Mouse (Mus musculus) CH12.LX (cell line): ENCODE results near the gene Cd300ld3. TPM values are rescaled to one million over a fixed set of nuclear protein-coding genes. Genes with fewer than 3 reads are reported as not detected.
A peak's percentile ranks its signal among the peaks of the same experiment; 100 is the strongest.
"Not testable (repeated sequence)": the region's sequence is repeated elsewhere in the genome, so short reads cannot be mapped to it uniquely, and the experiment has no call there.

Experiments used
- DNase-seq: peaks from one replicate; pipeline ENCODE4 v3.0.0-alpha.2; 2013; ENCODE audit errors: extremely low read depth
- H3K27ac ChIP-seq: 2 replicates; pipeline ENCODE4 v1.5.1; 2012; ENCODE audit warnings: low read depth, mild to moderate bottlenecking, control low read depth, moderate library complexity; ENCODE audit not compliant: insufficient read depth
- H3K27me3 ChIP-seq: replicated peaks from 2 replicates; pipeline ENCODE3; 2012; ENCODE audit warnings: inconsistent platforms
- H3K36me3 ChIP-seq, 2 experiments: replicated peaks in 1 of 2; 2 replicates each; pipeline versions ENCODE3 to v1.6.1; 2012; ENCODE audit warnings: inconsistent platforms in 1 of 2, low read length in 1 of 2, mild to moderate bottlenecking in 1 of 2, mixed read lengths in 1 of 2, moderate library complexity in 1 of 2; ENCODE audit not compliant: control insufficient read depth in 1 of 2, insufficient read depth in 1 of 2
- H3K4me1 ChIP-seq, 2 experiments: 2 replicates each; pipeline ENCODE4 v1.6.1; 2012; ENCODE audit warnings: inconsistent platforms in 1 of 2, moderate library complexity in 1 of 2; ENCODE audit not compliant: insufficient read depth in 2 of 2, control insufficient read depth in 1 of 2
- H3K4me2 ChIP-seq: 2 replicates; pipeline ENCODE4 v1.6.1; 2012; ENCODE audit warnings: low read depth, mild to moderate bottlenecking, control low read depth; ENCODE audit not compliant: poor library complexity, insufficient read depth, severe bottlenecking
- H3K4me3 ChIP-seq, 3 experiments: fragments of 150-350 bp in 1 of 3; sonication (generic) in 1 of 3; replicated peaks in 1 of 3; 2 replicates each; pipeline versions ENCODE3 to v1.5.1; 2011 to 2012; ENCODE audit warnings: low read depth in 2 of 3, low read length in 2 of 3, mild to moderate bottlenecking in 2 of 3, moderate library complexity in 2 of 3, control low read depth in 1 of 3, improper control_type of control experiment in 1 of 3, inconsistent platforms in 1 of 3, mixed read lengths in 1 of 3; ENCODE audit not compliant: poor library complexity in 1 of 3
- H3K79me2 ChIP-seq: replicated peaks from 2 replicates; pipeline ENCODE4 v1.6.1; 2012; ENCODE audit warnings: mild to moderate bottlenecking, moderate library complexity; ENCODE audit not compliant: control insufficient read depth, poor library complexity, insufficient read depth, severe bottlenecking; ENCODE audit errors: extremely low read depth
- H3K9ac ChIP-seq: 2 replicates; pipeline ENCODE4 v1.6.1; 2012; ENCODE audit warnings: low read depth, mild to moderate bottlenecking, control low read depth, moderate library complexity; ENCODE audit not compliant: insufficient read depth
- H3K9me3 ChIP-seq: replicated peaks from 2 replicates; pipeline ENCODE3; 2012; ENCODE audit warnings: low read length, inconsistent platforms, mixed read lengths
- CHD1 ChIP-seq: IDR thresholded peaks from 2 replicates; pipeline ENCODE4 v1.6.1; 2012; ENCODE audit warnings: low read depth, low read length, improper control_type of control experiment, inconsistent platforms
- CTCF ChIP-seq, 2 experiments: IDR thresholded peaks in 1 of 2; conservative IDR thresholded peaks in 1 of 2; 2 replicates each; pipeline ENCODE4 v1.5.1; 2011 to 2012; ENCODE audit warnings: low read depth in 2 of 2, low read length in 2 of 2, improper control_type of control experiment in 1 of 2, inconsistent platforms in 1 of 2, mild to moderate bottlenecking in 1 of 2, moderate library complexity in 1 of 2
- E2F4 ChIP-seq: IDR thresholded peaks from 2 replicates; pipeline ENCODE4 v1.6.1; 2011; ENCODE audit warnings: low read depth, low read length, improper control_type of control experiment; ENCODE audit not compliant: insufficient replicate concordance
- EP300 ChIP-seq: IDR thresholded peaks from 2 replicates; pipeline ENCODE4 v1.6.1; 2011; ENCODE audit warnings: low read length, improper control_type of control experiment
- ETS1 ChIP-seq: conservative IDR thresholded peaks from 2 replicates; pipeline ENCODE4 v1.6.1; 2012; ENCODE audit warnings: low read depth, mild to moderate bottlenecking, inconsistent platforms, low read length, improper control_type of control experiment, moderate library complexity
- GABPA ChIP-seq: IDR thresholded peaks from 2 replicates; pipeline ENCODE4 v1.6.1; 2012; ENCODE audit warnings: low read depth, low read length, improper control_type of control experiment, inconsistent platforms; ENCODE audit not compliant: insufficient replicate concordance
- IRF4 ChIP-seq: IDR thresholded peaks from 2 replicates; pipeline ENCODE4 v1.6.1; 2014; ENCODE audit warnings: low read depth, mild to moderate bottlenecking, inconsistent platforms, low read length, improper control_type of control experiment
- JUND ChIP-seq: conservative IDR thresholded peaks from 2 replicates; pipeline ENCODE4 v1.6.1; 2011; ENCODE audit warnings: low read depth, low read length, improper control_type of control experiment
- MAFK ChIP-seq: IDR thresholded peaks from 2 replicates; pipeline ENCODE4 v1.6.1; 2011; ENCODE audit warnings: low read length, improper control_type of control experiment; ENCODE audit not compliant: insufficient replicate concordance
- MAX ChIP-seq: IDR thresholded peaks from 2 replicates; pipeline ENCODE4 v1.6.1; 2011; ENCODE audit warnings: low read length, improper control_type of control experiment
- MAZ ChIP-seq: IDR thresholded peaks from 2 replicates; pipeline ENCODE4 v1.6.1; 2012; ENCODE audit warnings: low read depth, mild to moderate bottlenecking, inconsistent platforms, low read length, improper control_type of control experiment, moderate library complexity
- MXI1 ChIP-seq: IDR thresholded peaks from 2 replicates; pipeline ENCODE4 v1.6.1; 2011; ENCODE audit warnings: mild to moderate bottlenecking, low read depth, low read length, improper control_type of control experiment
- POLR2A ChIP-seq: IDR thresholded peaks from 2 replicates; pipeline ENCODE4 v1.6.1; 2011; ENCODE audit warnings: low read depth, mild to moderate bottlenecking, improper control_type of control experiment, low read length
- POLR2AphosphoS2 ChIP-seq: IDR thresholded peaks from 2 replicates; pipeline ENCODE4 v1.6.1; 2011; ENCODE audit warnings: low read depth, low read length, improper control_type of control experiment
- RAD21 ChIP-seq: IDR thresholded peaks from 2 replicates; pipeline ENCODE4 v1.6.1; 2011; ENCODE audit warnings: low read depth, mild to moderate bottlenecking, low read length, improper control_type of control experiment, moderate library complexity
- SIN3A ChIP-seq: IDR thresholded peaks from 2 replicates; pipeline ENCODE4 v1.6.1; 2012; ENCODE audit warnings: low read length, improper control_type of control experiment, inconsistent platforms
- SMC3 ChIP-seq: IDR thresholded peaks from 2 replicates; pipeline ENCODE4 v1.6.1; 2011; ENCODE audit warnings: low read depth, low read length, improper control_type of control experiment
- USF1 ChIP-seq: IDR thresholded peaks from 2 replicates; pipeline ENCODE4 v1.6.1; 2014; ENCODE audit warnings: low read depth, mild to moderate bottlenecking, inconsistent platforms, low read length, improper control_type of control experiment
- ZNF384 ChIP-seq: IDR thresholded peaks from 2 replicates; pipeline ENCODE4 v1.6.1; 2012; ENCODE audit warnings: low read depth, low read length, improper control_type of control experiment, inconsistent platforms
- dilution Hi-C: fragments of 300-500 bp; cut with MboI; formaldehyde crosslinking; loops from 2 replicates; pipeline ENCODE4 v1.14.3; 2020; ENCODE audit warnings: low sequenced_read_pairs; ENCODE audit not compliant: extremely low pct_unique_long_range_greater_than_20kb, extremely low pct_ligation_motif_present
- in situ Hi-C: fragments of 300-500 bp; cut with MboI; formaldehyde crosslinking; loops from 3 replicates; pipeline ENCODE4 v1.14.3; 2019; ENCODE audit warnings: low sequenced_read_pairs, low pct_ligation_motif_present, low pct_unique_long_range_greater_than_20kb, mixed read lengths
- polyA plus RNA-seq: library from polyadenylated mRNA; unstranded; fragments of >175 nt; gene quantifications from 2 replicates; pipeline ENCODE4 v1.2.1, GENCODE M21; 2012; ENCODE audit warnings: low read depth; ENCODE audit not compliant: insufficient read length
- total RNA-seq, 2 experiments: library from RNA; depleted of rRNA; stranded (reverse); fragments of 300-350 nt in 1 of 2; fragments of >200 nt in 1 of 2; gene quantifications; 2 replicates each; pipeline ENCODE4 v1.2.3; 2012 to 2014

The Cd300ld3 gene
- total and polyA plus RNA-seq, 3 experiments: 0.37 to 0.42 TPM; not detected in 1

DNA sequence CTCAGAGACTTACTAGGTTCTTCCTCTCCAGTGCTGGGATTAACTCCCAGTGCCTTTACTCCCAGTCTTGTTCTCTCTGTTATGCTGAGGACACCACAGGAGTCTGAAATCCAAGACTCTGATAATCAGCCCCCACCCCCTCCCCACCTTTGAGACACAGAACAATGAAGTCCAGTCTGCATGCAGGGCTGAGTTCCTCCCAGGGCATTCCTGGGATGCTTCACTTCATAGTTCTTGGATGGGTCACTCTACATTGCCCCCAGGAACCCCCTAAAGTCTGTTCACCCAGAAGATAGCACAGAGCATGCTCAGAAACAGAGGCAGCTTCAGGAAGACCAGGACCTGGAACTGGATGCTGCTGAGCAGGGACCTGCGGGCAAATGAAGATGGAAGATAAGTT, 4.8 kb upstream of the Cd300ld3 start:
- dilution Hi-C loops (no loop called here), in situ Hi-C loops (loop anchor here (10.0 kb wide), 1 partner anchor 48 kb away; the partner anchor contains the start of gene Cd300c2)
- Histone ChIP-seq H3K9ac (no peak overlapping the region), H3K9me3 (no peaks in the 10 kb centered on the region), H3K4me2 (no peak overlapping the region), H3K4me3 (no peak overlapping the region), H3K79me2 (no peaks in the 10 kb centered on the region), H3K4me1 (peaks cover 5 to 6% of the 10 kb centered on the region in 2 experiments), H3K36me3 (no peaks in the 10 kb centered on the region), H3K27me3 (peaks cover 78% of the 10 kb centered on the region), H3K27ac (no peak overlapping the region)
- DNase-seq: no peak
- TF ChIP-seq E2F4 (no peak), ETS1 (no peak), POLR2A (no peak), GABPA (no peak), USF1 (no peak), MAFK (no peak), MAZ (no peak), IRF4 (no peak)

DNA sequence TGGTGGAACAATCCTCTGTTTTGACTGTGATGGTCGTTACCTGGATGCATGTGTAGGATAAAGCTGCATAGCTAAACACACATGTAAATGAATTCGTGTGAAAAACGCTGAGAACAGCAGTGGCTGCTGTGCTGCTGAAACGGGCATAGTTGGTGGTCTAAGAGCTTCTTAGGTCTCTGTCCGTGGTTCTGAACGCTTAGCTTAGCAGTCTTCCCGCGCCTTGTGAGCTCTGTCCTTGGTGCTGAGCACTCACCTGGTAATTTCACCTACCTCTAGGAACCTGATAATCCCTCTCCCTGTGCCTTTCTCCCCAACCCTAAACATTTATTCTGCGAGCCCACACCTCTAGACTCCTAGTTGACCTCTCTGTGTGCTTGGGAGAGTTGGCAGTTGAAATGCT, 4.0 kb upstream of the Cd300ld3 start:
- dilution Hi-C loops (no loop called here), in situ Hi-C loops (loop anchor here (10.0 kb wide), 1 partner anchor 47 kb away; the partner anchor contains the start of gene Cd300c2)
- DNase-seq: peak; percentile 75

DNA sequence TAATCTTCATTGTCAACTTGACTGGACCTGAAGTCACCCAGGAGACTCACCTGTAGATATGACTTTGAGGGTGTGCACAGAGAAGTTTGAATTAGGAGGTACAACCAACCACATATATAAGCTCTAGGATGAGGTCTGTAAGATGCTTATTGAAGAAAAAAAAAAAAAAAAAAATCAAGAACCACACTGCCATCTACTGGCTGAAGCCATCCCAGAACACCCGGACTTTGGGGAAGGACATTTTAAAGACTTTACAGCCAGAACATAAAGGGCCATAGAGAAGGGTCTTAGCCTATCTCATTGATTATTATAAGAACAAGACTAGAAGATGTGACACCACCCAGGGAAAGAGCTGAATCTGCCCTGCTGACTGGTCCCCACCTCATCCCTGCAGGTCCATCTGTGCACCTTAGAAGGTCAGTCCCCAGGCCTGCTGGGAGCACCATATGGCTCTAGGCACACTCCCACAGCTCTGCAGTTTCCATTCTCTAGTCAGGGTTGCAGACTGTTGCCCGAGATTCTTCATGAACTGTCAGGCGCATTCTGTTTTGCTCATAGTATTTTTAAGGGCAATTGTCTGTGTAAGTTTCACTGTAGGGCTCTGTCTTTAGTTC, 1.2 kb upstream of the Cd300ld3 start:
- Histone ChIP-seq H3K4me2 (no peak overlapping the region), H3K4me3 (no peak overlapping the region), H3K36me3 (no peaks in the 10 kb centered on the region), H3K9ac (no peak overlapping the region), H3K27me3 (peaks cover 50% of the 10 kb centered on the region), H3K79me2 (no peaks in the 10 kb centered on the region), H3K27ac (no peak overlapping the region), H3K4me1 (peaks cover 5 to 6% of the 10 kb centered on the region in 2 experiments), H3K9me3 (no peaks in the 10 kb centered on the region)
- peak; percentile 100 for TF ChIP-seq ZNF384
- TF ChIP-seq CHD1: no peak
- TF ChIP-seq MAFK: 0 out of 2 replicates have a peak, but pooled peaks have one; percentile 15
- peak; percentile 65 for TF ChIP-seq RAD21
- no peak for TF ChIP-seq POLR2AphosphoS2
- peak; percentile 64 for TF ChIP-seq SMC3
- no peak for TF ChIP-seq MAX
- 0 out of 2 replicates have a peak, but pooled peaks have one; percentile 14 for TF ChIP-seq JUND
- TF ChIP-seq CTCF (conservative IDR thresholded peaks at IDR 0.05 in 1 of 2, IDR thresholded peaks at IDR 0.05 in 1 of 2; ENCODE audit: low read depth in 2 of 2, low read length in 2 of 2): peak; percentile 46 to 82; a peak in 3 of 4 replicates
- dilution Hi-C loops (no loop called here), in situ Hi-C loops (no loop called here)
- peak; percentile 43 for DNase-seq

More for the DNA sequence above, 4.0 kb upstream of the Cd300ld3 start:
- no peak overlapping the region for H3K27ac ChIP-seq
- peak; percentile 89 for TF ChIP-seq MXI1
- no peak for TF ChIP-seq EP300
- TF ChIP-seq SIN3A: peak; percentile 99
- TF ChIP-seq E2F4: peak; percentile 78; the same call in 1 of the 2 replicates
- peak; percentile 98 for TF ChIP-seq MAFK
- no peak for TF ChIP-seq ZNF384
- no peaks in the 10 kb centered on the region for H3K9me3 ChIP-seq
- no peaks in the 10 kb centered on the region for H3K36me3 ChIP-seq
- no peak overlapping the region for H3K4me3 ChIP-seq
- H3K4me1 ChIP-seq: peaks cover 5 to 6% of the 10 kb centered on the region in 2 experiments
- H3K27me3 ChIP-seq: peaks cover 72% of the 10 kb centered on the region
- H3K4me2 ChIP-seq: no peak overlapping the region
- no peak overlapping the region for H3K9ac ChIP-seq
- no peaks in the 10 kb centered on the region for H3K79me2 ChIP-seq

DNA sequence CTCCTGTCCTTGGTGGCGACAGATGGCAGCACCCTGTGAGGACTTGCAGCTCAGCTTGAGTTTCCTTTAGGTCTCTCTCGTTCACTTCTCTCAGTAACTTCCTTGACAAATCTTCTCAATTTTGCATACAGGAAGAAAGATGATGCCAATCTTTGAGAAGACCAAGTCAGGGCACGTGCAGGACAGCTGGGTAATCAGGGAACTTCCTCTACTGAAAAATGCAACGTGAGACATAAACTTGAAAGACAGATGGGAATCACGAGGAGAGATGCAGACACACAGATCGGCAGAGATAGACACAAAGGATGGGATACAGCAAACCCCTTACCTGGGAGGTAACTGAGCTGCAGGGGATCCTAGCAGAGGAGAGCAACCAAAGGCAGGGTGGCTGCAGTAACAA, 10.5 kb downstream of the Cd300ld3 start, which contains the start of gene Cd300ld5:
TSS of gene Cd300ld5 (minus strand) at position 101 of the 400 bp plus-strand sequence.
- DNase-seq, H3K27ac ChIP-seq, H3K4me3 ChIP-seq, H3K4me2 ChIP-seq, H3K9ac ChIP-seq, H3K9me3 ChIP-seq, H3K79me2 ChIP-seq, in situ Hi-C loops, dilution Hi-C loops, H3K27me3 ChIP-seq, H3K36me3 ChIP-seq, H3K4me1 ChIP-seq: not testable (repeated sequence)
